Mouse (Mus musculus): ENCODE results near the gene Hydin.
A peak's percentile ranks its signal among the peaks of the same experiment; 100 is the strongest.
"Not testable (repeated sequence)": the region's sequence is repeated elsewhere in the genome, so short reads cannot be mapped to it uniquely, and the experiment has no call there.

Hydin gene

DNA sequence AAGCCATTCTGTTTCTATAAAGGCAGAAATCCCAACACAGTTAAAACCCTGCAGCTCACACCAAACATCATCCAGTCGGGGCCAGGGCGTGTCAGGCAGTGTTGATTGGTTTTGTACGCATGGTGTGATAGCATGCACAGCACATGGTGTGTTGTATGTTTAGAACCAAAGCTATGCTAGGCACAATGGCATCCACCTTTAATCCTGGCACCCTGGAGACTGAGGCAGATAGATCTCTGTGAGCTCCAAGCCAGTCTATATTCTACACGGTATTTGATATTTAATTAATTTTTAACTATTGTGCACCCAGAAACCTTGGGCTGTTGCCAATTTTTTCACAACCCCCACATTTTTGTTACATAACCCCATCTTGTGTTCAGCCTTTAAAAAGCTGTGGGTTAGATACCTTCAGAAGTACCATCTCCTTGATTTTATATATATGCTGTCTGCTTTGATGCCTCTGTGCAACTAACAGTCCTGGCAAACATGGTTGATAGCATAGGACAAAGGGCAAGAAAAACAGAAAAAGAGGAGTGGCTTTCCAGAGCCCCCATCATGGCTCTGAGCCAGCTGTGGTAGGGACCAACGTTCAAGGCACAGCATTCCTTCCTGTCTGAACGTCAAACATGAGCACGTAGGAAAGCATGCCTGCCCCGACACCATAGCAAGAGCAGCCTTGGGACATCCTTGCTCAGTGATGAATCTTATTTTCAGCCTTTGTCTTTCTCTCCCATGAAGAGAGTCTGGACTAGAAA lies 263.4 kb downstream of the Hydin start:
- DNase-seq, result no peak

DNA sequence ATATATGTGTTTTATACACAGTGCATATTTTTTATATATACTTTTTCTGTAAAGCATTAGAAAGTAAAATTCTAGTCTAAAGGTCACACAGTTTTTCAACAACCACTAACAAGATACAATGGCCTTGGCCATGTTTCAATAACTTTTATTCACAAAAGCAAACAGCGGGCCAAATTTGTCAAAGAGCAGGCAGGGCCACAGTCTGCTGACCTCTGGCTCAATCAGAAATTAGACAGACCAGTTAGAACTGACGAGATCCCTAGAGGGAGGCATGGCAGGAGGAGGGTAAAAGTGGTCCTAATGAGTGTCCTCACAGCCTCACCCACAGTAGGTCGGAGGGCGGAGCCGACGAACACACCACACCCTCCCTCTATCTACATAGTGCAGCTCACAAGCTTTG lies 267.0 kb downstream of the Hydin start:
- DNase-seq, result no peak

DNA sequence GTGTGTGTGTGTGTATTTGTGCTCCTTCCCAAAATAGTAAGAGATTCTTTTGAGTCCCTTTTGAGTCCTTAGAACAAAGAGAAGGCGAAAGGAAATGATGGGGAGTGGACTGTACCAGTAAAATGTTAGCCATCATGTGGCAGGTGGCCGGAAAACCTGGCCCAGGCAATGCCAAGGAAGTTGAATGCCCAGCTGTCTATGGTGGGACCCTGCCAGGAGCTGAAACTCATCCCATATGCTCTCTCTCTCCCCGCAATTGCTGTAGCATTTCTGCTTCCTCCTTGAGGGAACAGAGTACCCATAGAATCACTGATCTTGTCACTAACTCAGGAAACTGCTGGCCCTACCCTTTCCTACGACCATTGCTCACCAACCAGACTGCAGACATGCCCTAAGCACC lies 271.1 kb downstream of the Hydin start:
- DNase-seq, result no peak

DNA sequence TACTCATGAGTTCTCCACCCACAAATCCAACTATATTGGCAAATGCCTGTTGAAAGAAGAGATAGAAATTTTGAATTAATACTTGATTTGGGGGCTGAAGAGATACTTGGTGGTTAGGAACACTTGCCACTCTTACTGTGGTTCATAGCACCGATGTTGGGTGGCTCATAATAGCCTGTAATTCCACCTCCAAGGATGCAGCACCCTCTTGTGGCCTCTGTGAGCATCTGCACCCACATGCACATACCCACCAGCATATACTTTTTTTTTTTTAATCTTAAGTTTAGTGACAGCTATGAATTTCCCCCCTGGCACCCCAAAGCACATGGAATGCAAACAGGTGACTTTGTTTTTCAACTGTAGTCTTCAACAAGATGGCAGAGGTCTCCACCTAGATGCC lies 283.6 kb downstream of the Hydin start:
- no peak for DNase-seq

DNA sequence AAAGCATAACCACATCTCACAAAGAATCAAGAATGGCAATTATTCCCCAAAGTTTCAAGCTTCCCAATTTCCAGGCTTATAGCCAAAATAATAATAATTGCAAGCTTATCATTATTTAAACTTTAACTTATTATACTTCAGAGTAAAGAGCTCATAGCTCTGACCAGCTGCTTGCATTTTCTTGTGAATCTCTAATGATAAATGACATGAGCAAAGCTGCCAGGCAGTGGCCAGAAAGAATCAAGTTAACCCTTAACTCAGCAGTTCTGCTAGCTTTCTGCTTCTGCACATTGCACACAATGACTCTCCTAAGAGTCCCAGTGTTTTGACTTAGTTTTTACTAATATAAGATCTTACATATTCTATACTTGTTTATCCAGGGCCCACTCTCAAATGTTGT lies 285.3 kb downstream of the Hydin start:
- not testable (repeated sequence) for DNase-seq

DNA sequence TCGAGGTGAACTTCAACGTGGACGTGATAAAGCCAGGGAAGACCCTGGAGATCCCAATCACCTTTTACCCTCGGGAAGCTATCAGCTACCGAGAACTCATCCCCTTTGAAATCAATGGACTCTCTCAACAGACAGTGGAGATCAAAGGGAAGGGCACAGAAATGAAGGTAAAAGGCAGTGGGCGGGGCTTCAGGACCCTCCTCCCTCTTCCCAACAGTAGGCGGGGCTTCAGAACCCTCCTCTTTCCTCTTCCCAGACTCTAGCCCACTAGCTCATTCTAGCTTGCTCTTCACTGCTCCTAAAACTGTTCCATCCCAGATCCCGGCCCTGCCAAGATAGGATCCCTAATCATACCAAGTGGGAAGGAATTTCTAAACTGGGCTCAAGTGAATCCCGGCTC lies 325.9 kb downstream of the Hydin start:
- DNase-seq, result no peak

DNA sequence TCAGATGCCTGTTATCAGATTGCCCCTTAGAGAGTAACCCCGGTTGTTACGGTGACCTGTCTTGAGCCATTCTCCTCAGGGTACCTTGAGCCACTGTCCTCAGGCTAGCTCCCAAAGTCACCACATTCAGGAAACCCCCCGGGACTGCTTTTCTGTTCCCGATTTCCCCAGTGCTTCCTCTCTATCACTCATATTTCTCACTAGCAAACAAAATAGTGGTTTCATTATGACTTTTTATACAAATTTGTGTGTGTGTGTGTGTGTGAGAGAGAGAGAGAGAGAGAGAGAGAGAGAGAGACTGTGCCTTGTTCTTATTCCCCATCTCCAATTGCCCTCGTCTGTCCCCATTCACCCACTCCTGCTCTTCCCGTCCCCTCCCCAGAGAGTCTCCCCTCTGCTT lies 327.4 kb downstream of the Hydin start:
- DNase-seq, result no peak

DNA sequence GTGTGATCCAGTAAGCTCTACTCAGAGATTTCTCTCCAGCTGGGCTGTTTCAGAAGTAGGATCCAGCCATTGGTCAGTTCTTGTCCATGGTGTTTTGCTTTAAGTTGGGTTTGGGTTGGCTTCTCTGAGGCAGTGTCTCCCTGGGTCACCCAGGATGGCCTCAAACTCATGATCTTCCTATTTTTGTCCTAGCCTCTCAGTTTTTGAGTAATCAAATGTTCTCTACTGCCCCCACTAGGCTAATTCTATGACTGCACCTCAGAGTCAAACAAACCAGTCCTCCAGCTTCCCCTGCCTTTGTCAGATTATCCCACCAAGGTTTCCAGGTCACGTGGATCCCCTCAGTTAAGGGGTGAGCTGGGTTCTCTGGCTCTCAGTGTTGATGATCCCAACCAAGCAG lies 337.8 kb downstream of the Hydin start:
- DNase-seq, result no peak

DNA sequence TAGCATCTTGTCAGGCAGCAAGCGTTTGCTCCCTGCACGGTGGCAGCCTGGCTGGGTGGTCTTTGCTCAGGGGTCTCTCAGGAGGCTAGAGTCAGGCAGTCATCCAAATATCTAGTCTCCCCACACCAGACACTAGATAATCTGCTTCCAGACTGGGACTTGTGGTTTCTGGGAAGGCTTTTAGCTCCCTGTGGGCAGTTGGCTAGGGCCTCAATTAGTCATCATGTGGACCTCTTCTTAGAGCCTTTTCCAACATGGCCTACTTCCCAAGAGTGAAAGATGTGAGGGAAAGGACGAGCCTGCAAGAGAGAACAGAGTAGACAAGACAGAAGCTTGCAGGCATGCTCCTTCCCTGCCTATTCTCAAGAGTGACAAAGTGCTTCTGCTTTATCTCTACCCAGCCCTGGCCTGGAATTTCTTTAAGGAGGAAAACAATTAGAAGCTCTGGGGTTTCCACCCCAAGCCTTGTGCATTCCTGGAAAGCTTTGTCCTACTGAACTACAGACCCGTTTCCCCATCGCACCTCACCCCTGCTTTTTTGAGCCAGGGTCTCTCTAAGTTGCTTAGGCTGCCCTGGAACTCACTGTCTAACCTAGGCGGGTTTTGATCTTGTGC lies 338.7 kb downstream of the Hydin start:
- no peak for DNase-seq

DNA sequence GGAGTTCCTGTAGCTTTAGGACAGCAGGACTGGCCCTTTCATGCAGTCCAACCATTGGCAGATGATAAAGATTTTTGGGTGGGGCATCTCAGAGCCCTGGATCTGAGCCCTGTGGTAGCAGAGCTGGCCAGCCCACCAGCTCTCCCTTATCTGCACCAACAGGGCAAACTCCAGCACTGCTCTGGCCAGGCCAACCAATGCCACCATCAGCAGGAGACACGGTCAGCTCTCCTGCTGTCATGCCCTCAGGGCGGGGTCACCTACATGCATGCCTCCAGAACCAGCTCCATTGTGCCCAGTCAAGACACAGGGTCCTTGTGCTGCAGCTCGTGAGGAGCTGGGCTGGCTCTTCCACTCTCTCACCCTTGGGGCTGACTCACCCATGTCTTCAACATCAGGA lies 349.0 kb downstream of the Hydin start:
- no peak for DNase-seq

DNA sequence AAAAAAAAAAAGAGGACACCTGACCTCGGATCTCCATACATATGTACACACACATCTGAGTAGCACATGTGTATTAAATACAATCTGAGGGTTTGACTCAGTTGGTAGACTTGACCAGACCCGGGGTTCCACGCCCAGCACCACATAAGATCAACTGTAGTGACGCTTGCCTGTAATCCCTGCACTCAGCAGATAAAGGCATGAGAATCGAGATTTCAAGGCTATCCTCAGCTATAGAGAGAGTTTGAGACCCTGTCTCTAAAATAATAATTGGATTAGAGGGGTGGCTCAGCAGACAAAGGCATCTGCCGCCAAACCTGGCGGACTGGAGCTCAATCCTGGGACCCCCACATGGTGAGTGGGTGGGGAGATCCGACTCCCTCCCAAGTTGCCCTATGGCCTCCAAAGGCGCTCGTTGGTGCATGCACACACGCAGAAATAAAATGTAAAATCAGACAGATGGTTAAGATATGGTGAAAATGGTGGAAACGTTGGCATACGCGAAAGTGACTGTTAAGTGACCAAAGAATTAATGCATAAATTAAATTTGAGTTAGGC lies 351.1 kb downstream of the Hydin start:
- DNase-seq, result peak in 1 of 2 experiments; percentile 17

DNA sequence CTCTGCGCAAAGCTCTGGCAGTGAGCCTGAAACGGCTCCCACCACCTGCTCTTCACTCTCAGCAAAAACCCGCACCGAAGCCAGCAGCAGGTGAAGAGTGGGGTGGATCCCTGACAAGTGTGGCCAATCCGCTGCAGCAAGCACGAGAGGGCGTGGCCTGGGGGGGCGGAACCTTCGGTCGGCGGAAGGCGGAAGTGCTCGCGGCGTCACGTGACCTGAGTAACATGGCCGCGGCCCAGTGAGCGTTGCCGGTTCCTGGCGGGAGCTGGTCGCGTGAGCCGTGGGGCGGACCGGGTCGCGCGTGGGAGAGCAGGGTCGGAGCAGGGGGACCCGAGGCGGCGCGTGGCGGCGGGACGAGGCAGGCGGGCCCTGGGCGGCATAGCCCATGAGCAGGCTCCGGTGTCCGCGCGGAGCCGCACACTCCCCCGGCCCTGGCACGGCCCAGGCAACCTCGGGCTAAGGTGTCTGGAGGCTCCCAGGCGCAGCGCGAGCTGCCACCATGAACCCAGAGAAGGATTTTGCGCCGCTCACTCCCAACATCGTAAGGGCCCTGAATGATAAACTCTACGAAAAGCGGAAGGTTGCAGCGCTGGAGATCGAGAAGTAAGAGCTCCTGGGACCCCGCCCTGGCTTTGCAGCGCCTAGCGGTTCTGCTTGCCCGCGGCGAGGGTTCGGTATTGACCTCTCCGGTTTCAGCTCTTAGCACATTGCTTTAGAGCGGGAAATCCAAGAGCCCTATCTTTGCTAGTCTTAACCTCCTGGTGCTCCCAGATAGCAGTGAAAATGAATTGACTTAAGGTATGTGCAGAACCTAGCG lies 351.8 kb downstream of the Hydin start, which contains the start of gene Vac14:
Vac14 (plus strand) TSS at position 195 of the 817 bp plus-strand sequence.
- DNase-seq, result peak; percentile 94 to 97

DNA sequence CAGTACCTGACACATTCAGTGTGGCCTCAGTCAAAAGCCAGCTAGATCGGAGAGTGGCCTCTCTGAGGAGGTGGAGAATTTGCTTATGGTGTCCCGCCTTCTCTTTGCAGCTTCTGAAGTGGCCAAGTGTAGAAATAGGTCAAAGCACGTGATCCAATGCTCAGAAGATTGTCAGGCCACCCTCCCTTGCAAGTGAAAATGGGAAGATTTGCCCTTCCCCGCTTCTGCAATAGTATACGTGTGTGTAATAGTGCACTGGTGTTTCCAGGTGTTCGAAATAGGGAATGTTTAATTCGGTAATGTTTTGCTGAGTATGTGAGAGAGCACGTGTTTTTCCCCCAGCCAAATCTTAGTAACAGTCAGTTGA lies 352.4 kb downstream of the Hydin start:
- DNase-seq, result no peak

DNA sequence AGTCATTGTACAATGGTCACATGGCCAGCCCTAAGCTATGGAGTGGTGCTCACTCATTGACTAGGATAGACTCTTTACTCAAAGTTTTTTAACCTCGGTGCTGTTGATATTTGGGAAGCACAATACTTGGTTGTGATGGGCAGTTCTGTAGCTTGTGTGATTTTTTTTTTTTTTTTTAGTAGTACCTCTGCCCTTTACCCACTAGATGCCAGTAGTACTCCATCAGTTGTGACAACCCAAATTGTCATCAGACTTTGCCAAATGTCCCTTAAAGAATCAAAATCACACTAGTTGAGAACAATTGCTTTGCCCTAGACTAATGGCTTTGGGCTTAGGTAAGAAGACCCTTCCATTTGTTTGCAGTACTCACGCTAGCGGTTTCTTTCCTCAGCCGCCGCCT lies 353.1 kb downstream of the Hydin start:
- DNase-seq, result no peak

DNA sequence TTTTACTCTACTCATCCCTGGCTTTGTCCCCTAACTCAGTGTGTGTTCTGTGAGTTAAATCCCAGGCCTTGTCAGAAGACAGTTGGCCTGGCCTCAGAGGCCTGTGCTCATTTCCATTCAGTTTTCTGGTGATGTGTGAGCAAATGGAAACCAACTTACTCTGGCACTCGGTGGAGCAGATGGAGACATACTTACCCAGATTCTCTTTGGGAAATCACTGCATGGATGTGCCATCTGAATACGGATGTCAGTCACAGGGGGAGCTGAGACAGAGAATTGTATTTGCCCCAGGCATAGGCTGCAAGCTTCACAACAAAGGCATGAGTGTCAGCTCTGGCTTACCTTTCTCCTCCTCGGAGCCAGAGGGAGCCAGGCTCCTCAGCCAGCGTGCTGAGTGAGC lies 359.7 kb downstream of the Hydin start:
- no peak for DNase-seq

DNA sequence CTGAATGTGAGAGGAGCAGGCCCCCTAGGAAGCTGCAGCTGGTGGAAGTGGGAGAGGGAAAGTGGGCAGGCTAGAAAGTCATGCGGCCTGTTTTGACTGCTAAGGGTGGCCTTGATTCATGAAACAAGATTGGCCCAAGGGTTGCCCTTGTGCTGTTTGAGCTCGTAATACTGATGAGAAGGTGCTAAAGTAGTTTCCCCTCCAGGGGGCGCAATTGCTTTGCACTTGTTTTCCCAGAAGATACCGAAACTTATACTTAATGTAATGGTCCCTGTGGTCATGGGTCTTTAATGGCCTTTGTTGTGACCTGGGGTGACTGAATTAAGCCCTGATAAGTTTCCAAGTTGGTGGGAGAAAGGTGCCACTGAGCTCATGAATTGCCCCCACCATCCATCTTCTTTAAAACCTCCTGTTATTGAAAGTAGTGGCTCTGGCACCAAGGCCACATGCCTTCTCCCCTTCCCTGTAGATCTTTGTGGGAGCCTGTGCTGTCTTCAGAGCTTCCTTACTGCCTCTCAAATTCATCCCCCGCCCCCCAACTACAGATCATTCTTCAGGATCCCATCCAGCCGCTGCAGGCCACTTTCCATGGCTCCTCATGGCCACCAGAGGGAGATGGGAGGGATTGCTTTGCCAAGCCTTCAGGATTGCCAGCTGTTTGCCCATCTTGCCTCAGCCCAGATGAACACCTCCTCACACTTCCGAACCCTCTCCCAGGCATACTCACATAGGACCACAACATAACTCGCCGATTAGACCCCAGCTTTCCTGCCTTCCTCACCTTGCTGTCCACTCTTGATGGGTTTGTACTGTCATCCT lies 362.7 kb downstream of the Hydin start:
- DNase-seq, result no peak

DNA sequence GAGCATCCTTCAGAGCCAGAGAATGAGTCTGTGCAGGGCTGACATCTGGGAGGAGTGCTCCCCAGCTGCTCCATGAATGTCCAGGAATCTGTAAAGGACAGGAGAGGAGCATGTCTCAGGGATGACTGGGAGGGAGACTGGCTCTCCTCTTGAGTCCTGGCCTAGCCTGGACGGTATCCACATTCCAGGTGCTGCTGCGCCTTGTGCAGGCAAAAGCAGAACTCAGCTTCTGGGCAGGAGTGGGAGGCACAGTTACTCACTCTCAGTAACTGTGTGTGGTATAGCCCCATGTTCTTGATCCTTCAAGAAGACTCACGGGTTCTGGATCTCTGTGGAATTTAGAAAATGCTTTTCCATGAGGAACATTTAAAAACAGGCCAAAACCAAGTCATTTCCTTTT lies 363.3 kb downstream of the Hydin start:
- no peak for DNase-seq

DNA sequence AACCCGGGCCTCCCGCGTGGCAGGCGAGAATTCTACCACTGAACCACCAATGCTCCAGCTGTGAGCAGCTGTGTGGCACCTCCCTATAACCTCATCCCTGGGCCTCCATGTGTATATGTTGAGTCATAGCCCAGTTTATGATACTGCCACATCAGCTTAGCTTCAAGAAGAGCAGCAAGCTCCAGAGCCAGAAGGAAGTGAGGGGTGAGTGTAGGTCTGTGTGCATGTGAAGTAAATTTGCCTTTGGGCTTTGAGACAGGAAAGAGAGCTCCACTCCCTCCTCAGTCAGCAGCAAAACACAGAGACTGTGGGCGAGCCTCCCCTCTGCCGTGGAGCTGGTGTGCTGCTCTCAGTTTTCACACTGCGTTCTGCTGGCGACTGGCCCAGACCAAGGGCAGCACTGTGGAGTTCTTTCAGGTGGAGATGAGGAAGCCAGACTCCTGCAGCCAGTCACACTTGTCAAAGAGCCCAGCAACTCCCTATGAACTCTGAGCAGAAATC lies 363.8 kb downstream of the Hydin start:
- DNase-seq, result no peak

DNA sequence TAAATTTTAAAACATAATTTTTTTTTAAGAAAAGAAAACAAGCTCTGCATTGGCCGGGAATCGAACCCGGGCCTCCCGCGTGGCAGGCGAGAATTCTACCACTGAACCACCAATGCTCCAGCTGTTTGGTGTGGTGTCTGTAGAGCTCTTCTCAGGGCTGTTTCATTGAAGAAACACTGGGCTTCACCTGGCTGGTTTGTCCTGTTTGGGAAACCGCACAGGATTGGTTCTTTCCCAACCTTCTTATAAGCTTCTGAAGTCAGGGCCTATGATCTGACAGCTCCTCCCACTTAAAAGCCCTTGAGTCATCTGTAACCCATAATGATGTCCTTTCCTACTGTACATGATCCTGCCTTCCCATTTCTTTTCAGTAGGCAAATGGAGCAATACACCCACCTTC lies 364.4 kb downstream of the Hydin start:
- no peak for DNase-seq

DNA sequence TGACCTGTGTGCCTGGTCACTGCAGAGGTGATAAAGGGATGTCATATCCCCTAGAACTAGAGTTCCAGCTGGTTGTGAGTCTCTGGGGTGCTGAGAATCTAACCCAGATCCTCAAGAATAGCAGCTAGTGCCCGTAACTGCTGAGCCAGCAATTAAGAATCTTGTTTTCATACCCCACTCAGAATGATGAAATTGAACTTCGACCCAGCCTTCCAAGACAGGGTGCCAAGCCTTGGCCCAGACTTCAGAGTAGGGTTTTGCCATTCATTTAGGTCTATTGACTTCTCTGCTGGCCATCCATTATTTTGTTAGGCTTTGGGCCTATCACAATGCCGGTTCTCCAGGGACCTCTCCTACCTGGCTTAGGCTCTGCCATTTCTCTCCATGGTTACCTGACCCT lies 367.0 kb downstream of the Hydin start:
- no peak for DNase-seq

DNA sequence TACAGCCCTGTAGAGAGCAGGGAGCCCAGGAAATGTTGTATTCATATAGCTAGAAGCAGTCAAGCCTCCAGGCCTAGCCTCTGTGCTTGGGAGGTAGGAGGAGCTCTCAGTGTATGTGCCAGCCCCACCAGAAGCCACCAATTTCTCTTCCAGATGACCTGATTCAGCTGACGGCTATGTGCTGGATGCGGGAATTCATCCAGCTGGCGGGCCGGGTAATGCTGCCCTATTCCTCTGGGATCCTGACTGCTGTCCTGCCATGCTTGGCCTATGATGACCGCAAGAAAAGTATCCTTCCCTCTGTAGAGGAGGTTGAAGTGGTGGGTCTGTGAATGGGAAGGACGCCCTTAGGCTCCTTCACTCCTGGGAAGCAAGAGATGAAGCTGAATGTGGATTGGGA lies 369.4 kb downstream of the Hydin start:
- DNase-seq, result no peak

DNA sequence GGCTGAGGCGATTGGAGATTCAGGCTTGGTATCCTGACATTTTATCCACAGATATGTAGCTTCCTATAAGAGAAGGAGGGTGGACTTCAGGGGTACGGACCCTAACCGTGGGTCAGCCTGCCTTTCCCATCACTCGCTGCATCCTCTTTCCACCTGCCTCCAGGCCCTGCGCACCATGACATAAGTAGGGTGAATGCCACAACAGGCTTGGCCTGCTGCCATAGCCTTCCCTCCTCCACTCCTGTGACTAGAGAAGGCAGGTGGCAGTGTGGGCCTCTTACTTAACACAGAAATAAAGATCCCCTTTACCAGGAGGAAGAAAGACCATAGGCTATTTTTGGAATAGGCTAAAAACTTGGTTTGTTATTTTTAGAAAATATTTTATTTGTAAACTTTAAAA lies 375.6 kb downstream of the Hydin start:
- DNase-seq, result no peak

DNA sequence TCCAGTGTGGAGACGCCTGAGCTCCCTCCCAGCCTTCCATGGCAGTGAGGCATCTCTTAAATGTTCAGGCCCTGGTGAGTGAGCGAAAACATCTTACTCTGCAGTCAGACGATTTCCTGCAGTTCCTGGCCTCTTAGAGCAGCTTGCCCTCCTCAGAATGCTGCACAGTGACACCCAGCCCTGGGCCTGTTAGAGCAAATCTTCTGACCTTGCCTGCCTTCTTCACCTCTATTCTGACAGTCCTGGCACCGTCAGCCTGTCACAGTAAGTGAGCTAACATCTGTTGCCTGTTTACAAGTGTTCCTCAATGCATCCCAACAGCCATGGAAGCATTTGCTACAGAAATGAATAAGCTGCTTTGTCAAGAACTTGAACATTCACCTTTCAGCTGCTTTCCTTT lies 376.4 kb downstream of the Hydin start:
- DNase-seq, result no peak

All from thymus, adult 18-20 months (tissue).